Comparison of ENCODE assay signal across 8 mouse cellular contexts in the genomic region with DNA sequence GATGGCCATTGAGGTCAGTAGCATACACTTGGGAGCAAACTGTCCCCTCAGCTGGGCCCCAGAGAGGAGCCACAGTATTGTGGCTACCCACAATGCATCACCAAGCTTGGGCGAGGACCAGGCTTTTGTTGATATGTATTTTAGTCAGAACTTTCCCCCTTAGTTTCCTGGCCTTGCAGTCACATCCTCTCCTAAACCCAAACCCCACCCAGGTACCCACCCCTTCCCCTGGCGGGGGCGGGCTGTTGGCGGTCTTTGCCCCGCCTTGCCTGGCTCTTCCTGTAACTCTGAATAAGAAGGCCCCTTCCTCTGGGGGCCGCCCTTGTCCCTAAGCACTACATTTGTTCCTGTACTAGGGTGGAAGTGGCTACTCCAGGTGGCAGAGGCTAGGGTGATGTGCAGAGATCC. TPM values are rescaled to one million over a fixed set of nuclear protein-coding genes. Genes with fewer than 3 reads are reported as not detected.
DNase-seq lines count a peak whose midpoint lies in the region; ATAC-seq lines count a peak whose summit lies in the region.

No protein-coding gene starts in this region.

- 0 out of 2 replicates have a peak overlapping the region, but pooled peaks have one; percentile 25 for H3K27ac ChIP-seq in heart, embryonic 15.5 days
- no peak overlapping the region for H3K27ac ChIP-seq in forebrain, embryonic 13.5 days
- H3K27ac ChIP-seq in midbrain, embryonic 11.5 days (ENCODE audit: low read depth, low read length): no peak overlapping the region

- H3K4me1 ChIP-seq in heart, embryonic 15.5 days (replicated peaks): peaks cover 19% of the 10 kb centered on the region
- H3K4me1 ChIP-seq in forebrain, embryonic 13.5 days: peaks cover 21% of the 10 kb centered on the region
- H3K4me1 ChIP-seq in midbrain, embryonic 11.5 days (ENCODE audit: control insufficient read depth, insufficient read depth, low read length): peaks cover 5% of the 10 kb centered on the region

- H3K27me3 ChIP-seq in heart, embryonic 15.5 days: peaks cover 36% of the 10 kb centered on the region
- peaks cover 55% of the 10 kb centered on the region for H3K27me3 ChIP-seq in forebrain, embryonic 13.5 days
- H3K27me3 ChIP-seq in midbrain, embryonic 11.5 days (ENCODE audit: control insufficient read depth, insufficient read depth, low read length): peaks cover 24% of the 10 kb centered on the region

- H3K9ac ChIP-seq in heart, embryonic 15.5 days: no peak overlapping the region
- no peak overlapping the region for H3K9ac ChIP-seq in forebrain, embryonic 13.5 days
- H3K9ac ChIP-seq in midbrain, embryonic 11.5 days (ENCODE audit: low read length): no peak overlapping the region

- 17% methylated on average over 6 of the region's 6 CpGs for WGBS in heart, embryonic 15.5 days
- 27% methylated on average over 6 of the region's 6 CpGs for WGBS in forebrain, embryonic 13.5 days
- WGBS in midbrain, embryonic 11.5 days: 54% methylated on average over 6 of the region's 6 CpGs

- H3K4me2 ChIP-seq in heart, embryonic 15.5 days: peak overlapping the region; percentile 43
- H3K4me2 ChIP-seq in forebrain, embryonic 13.5 days: no peak overlapping the region
- no peak overlapping the region for H3K4me2 ChIP-seq in midbrain, embryonic 11.5 days

- ATAC-seq in heart, embryonic 15.5 days (replicated peaks; ENCODE audit: insufficient number of reproducible peaks, insufficient read depth, low FRiP score, low read depth): 0 out of 2 replicates have a peak, but pooled peaks have one; percentile 36
- peak; percentile 72 for ATAC-seq in neutrophil, adult 5-6 weeks (ENCODE audit: extremely low read depth, insufficient number of reproducible peaks, low FRiP score, poor library complexity, severe bottlenecking)
- ATAC-seq in forebrain, embryonic 13.5 days: no peak
- no peak for ATAC-seq in midbrain, embryonic 11.5 days (ENCODE audit: low FRiP score)

- DNase-seq in 416B (ENCODE audit: low read depth): peak; percentile 99
- peak; percentile 81 for DNase-seq in adrenal gland, adult 2 months
- peak; percentile 79 for DNase-seq in liver
- DNase-seq in midbrain, embryonic 11.5 days (ENCODE audit: low spot score, missing footprints): no peak
- DNase-seq in left cerebral cortex, adult 11 months (ENCODE audit: low spot score): no peak

- no peaks in the 10 kb centered on the region for H3K36me3 ChIP-seq in heart, embryonic 15.5 days
- H3K36me3 ChIP-seq in forebrain, embryonic 13.5 days (ENCODE audit: poor library complexity, severe bottlenecking): no peaks in the 10 kb centered on the region
- H3K36me3 ChIP-seq in midbrain, embryonic 11.5 days (ENCODE audit: control insufficient read depth, insufficient read depth, low read length): no peaks in the 10 kb centered on the region

- no peaks in the 10 kb centered on the region for H3K9me3 ChIP-seq in heart, embryonic 15.5 days (replicated peaks)
- no peaks in the 10 kb centered on the region; the same call in 1 of the 2 replicates for H3K9me3 ChIP-seq in forebrain, embryonic 13.5 days (replicated peaks)
- no peaks in the 10 kb centered on the region for H3K9me3 ChIP-seq in midbrain, embryonic 11.5 days (ENCODE audit: control insufficient read depth, low read length)

- H3K4me3 ChIP-seq in heart, embryonic 15.5 days: peak overlapping the region; percentile 27
- H3K4me3 ChIP-seq in forebrain, embryonic 13.5 days: no peak overlapping the region
- H3K4me3 ChIP-seq in midbrain, embryonic 11.5 days (ENCODE audit: low read depth, low read length): no peak overlapping the region

RNA-seq across cellular contexts. Expression of gene Sigirr, which starts 3.7 kb away (rescaled TPM):
- 1 to 10 TPM; 2.8 to 5.3 TPM for total RNA-seq in adrenal gland, adult 2 months (2021)
- 6.7 and 8.7 TPM in 2 replicates for polyA plus RNA-seq in adrenal gland, adult 2 months (2012; rRNA removed)
- 3.6 and 5.6 TPM in 2 replicates for polyA plus RNA-seq in heart, embryonic 15.5 days (2015; fragmentation: Nextera tagmentation; extraction: Ambion mirVana)
- 21.0 and 21.9 TPM in 2 replicates for total RNA-seq in neutrophil, adult 5-6 weeks (2017)
- polyA plus RNA-seq in forebrain, embryonic 13.5 days (2015; fragmentation: Nextera tagmentation; extraction: Ambion mirVana): 1.5 and 1.7 TPM in 2 replicates
- 1.2 and 1.8 TPM in 2 replicates for polyA plus RNA-seq in midbrain, embryonic 11.5 days (2014; fragmentation: Nextera tagmentation; extraction: Ambion mirVana)

RNA-seq across cellular contexts. Expression of gene Pkp3, which starts 18.6 kb away (rescaled TPM):
- total RNA-seq in adrenal gland, adult 2 months (2021): 1 to 10 TPM in 1 of 2 experiments, under 1 TPM in 1; 0.89 to 1.5 TPM
- 0.68 and 1.4 TPM in 2 replicates for polyA plus RNA-seq in adrenal gland, adult 2 months (2012; rRNA removed)
- polyA plus RNA-seq in heart, embryonic 15.5 days (2015; fragmentation: Nextera tagmentation; extraction: Ambion mirVana): 0.97 and 5.9 TPM in 2 replicates
- 10.5 and 11.0 TPM in 2 replicates for total RNA-seq in neutrophil, adult 5-6 weeks (2017)
- polyA plus RNA-seq in forebrain, embryonic 13.5 days (2015; fragmentation: Nextera tagmentation; extraction: Ambion mirVana): 0.25 TPM in 1 of 2 replicates, not detected in the other
- polyA plus RNA-seq in midbrain, embryonic 11.5 days (2014; fragmentation: Nextera tagmentation; extraction: Ambion mirVana): 0.82 and 0.84 TPM in 2 replicates

RNA-seq across cellular contexts. Expression of gene Ano9, which starts 21.0 kb away (rescaled TPM):
- under 1 TPM in 1 of 2 experiments, not detected in 1; 0.17 TPM for total RNA-seq in adrenal gland, adult 2 months (2021)
- polyA plus RNA-seq in adrenal gland, adult 2 months (2012; rRNA removed): 0.17 and 0.25 TPM in 2 replicates
- polyA plus RNA-seq in heart, embryonic 15.5 days (2015; fragmentation: Nextera tagmentation; extraction: Ambion mirVana): 0.16 and 0.82 TPM in 2 replicates
- not detected in 2 replicates for total RNA-seq in neutrophil, adult 5-6 weeks (2017)
- polyA plus RNA-seq in forebrain, embryonic 13.5 days (2015; fragmentation: Nextera tagmentation; extraction: Ambion mirVana): 0.13 TPM in 1 of 2 replicates, not detected in the other
- 0.12 TPM in 1 of 2 replicates, not detected in the other for polyA plus RNA-seq in midbrain, embryonic 11.5 days (2014; fragmentation: Nextera tagmentation; extraction: Ambion mirVana)

RNA-seq across cellular contexts. Expression of gene Ptdss2, which starts 25.5 kb away (rescaled TPM):
- 10 to 100 TPM; 27.7 to 37.9 TPM for total RNA-seq in adrenal gland, adult 2 months (2021)
- 38.2 and 41.7 TPM in 2 replicates for polyA plus RNA-seq in adrenal gland, adult 2 months (2012; rRNA removed)
- 51.9 and 56.5 TPM in 2 replicates for polyA plus RNA-seq in heart, embryonic 15.5 days (2015; fragmentation: Nextera tagmentation; extraction: Ambion mirVana)
- total RNA-seq in neutrophil, adult 5-6 weeks (2017): 4.2 and 6.3 TPM in 2 replicates
- polyA plus RNA-seq in forebrain, embryonic 13.5 days (2015; fragmentation: Nextera tagmentation; extraction: Ambion mirVana): 61.1 and 69.5 TPM in 2 replicates
- 68.6 and 70.7 TPM in 2 replicates for polyA plus RNA-seq in midbrain, embryonic 11.5 days (2014; fragmentation: Nextera tagmentation; extraction: Ambion mirVana)

RNA-seq across cellular contexts. Expression of gene B4galnt4, which starts 35.7 kb away (rescaled TPM):
- 1 to 10 TPM; 1.4 to 3.0 TPM for total RNA-seq in adrenal gland, adult 2 months (2021)
- polyA plus RNA-seq in adrenal gland, adult 2 months (2012; rRNA removed): 1.7 and 5.1 TPM in 2 replicates
- 1.0 and 2.0 TPM in 2 replicates for polyA plus RNA-seq in heart, embryonic 15.5 days (2015; fragmentation: Nextera tagmentation; extraction: Ambion mirVana)
- total RNA-seq in neutrophil, adult 5-6 weeks (2017): not detected in 2 replicates
- 33.0 and 34.7 TPM in 2 replicates for polyA plus RNA-seq in forebrain, embryonic 13.5 days (2015; fragmentation: Nextera tagmentation; extraction: Ambion mirVana)
- polyA plus RNA-seq in midbrain, embryonic 11.5 days (2014; fragmentation: Nextera tagmentation; extraction: Ambion mirVana): 18.8 and 19.5 TPM in 2 replicates

Comparison
In these comparisons a context has a peak if more than half of its experiments do, and no peak if none do; other contexts are left out.
1. DNase-seq: peak in 416B (single experiment), adrenal gland, adult 2 months (single experiment) and liver (single experiment); none in midbrain, embryonic 11.5 days (single experiment) and left cerebral cortex, adult 11 months (single experiment).
2. ATAC-seq: peak in heart, embryonic 15.5 days (single experiment) and neutrophil, adult 5-6 weeks (single experiment); none in forebrain, embryonic 13.5 days (single experiment) and midbrain, embryonic 11.5 days (single experiment).